Mouse (Mus musculus): Measurements from ENCODE around the gene Methig1.
"Not testable (repeated sequence)": the region's sequence is repeated elsewhere in the genome, so short reads cannot be mapped to it uniquely, and the experiment has no call there.

The Methig1 gene

DNA sequence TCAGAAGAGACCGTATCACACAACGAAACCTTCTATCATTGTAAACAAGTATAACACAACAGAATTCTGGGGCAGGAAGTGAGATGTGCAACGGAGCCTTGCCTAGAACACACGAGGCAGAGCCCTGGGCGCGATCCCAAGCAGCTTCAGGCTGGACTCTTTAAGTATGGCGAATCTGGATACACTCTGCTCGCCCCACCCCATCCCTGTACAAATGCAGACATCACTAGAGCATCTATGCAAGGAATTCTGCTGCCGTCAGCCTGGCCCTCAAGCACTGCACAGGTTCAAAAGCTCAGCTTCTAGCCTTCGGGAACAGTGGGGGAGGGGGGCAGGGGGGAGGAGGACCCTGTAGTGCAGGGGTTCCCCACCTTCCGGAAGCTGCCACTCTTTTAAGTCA lies 40.1 kb downstream of the Methig1 start:
- DNase-seq (ENCODE audit: low read depth, low spot score): no peak

DNA sequence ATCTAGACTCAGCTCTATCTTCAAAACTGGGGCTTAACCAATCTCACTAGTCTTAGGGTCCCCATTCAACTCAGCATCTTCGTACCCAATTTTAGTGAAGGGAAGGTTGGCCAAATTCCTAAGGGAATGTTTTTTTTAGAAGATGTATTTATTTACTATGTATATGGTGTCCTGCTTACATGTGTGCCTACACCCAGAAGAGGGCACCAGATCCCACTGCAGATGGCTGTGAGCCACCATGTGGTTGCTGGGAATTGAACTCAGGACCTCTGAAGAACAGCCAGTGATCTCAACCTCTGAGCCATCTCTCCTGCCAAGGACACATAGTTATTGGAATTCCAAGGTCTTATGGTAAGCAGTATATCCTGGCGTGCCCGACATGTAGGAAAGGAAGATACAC lies 42.6 kb downstream of the Methig1 start:
- DNase-seq (ENCODE audit: low read depth, low spot score): no peak

DNA sequence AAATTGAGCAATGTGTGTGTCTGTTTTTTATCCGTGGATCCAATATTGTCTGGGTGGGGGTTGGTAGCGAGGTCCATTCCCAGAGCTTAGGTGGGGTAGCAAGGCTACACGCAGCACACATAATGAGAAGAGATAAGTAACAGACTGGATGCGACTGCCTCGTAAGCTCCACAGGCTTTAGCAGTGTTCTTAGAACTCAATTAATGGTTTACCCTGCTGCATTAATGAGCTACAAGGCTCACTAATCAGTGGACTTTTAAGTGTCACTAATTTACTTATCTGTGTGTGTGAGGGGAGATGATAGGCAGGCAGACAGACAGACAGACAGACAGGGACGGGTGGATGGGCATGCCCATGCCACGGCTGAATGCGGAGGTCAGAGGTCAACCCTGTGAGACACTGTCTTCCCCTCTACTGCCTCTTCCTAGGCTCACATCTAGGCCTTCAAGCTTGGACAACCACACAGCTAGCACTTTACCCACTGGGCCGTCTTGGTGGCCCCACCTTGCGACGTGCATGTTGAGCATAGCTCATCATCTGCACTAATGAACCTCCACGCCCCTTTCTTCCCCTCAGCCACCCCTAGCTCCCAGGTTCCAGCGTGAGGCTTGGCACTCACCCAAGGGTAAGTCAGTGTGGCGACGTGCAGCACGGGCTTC lies 47.8 kb downstream of the Methig1 start:
- no peak for DNase-seq (ENCODE audit: low read depth, low spot score)

DNA sequence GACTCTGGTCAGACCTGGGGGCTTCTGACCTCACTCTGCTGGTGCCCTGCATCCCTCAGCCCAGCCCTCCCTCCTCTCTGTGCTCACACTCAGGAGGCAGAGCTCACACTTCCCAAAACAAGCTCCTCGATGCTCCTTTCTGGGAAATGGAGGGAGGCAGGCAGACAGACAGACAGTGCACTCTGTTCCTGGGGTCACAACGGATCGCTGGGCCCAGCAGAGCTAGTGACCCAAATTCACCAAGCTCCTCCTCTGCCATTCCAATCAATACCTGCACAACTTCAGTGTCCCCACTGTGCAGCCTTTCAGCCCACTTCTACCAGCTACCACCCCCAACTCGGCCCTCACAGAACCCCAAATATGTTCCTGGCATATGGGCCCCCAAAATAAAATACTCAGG lies 48.9 kb downstream of the Methig1 start:
- DNase-seq (ENCODE audit: low read depth, low spot score): no peak

DNA sequence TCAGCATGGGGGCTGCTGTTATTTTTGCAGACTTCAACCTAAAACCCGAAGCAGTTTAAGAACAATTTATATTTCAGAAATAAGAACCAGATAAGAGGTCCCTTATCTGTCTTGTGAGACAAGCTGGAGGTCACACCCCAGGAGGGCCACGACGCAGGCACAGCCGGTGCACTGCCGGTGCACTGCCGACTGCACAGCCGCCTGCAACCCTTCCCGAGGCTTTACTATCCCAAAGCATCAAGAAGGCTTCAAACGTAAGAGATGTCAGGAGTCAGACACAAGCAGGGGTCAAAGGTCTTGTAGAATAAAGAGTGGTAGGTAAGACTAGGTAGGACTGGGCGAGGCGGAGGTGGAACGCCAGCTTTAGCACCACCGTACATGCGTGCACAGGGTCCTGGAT lies 49.4 kb downstream of the Methig1 start:
- no peak for DNase-seq (ENCODE audit: low read depth, low spot score)

DNA sequence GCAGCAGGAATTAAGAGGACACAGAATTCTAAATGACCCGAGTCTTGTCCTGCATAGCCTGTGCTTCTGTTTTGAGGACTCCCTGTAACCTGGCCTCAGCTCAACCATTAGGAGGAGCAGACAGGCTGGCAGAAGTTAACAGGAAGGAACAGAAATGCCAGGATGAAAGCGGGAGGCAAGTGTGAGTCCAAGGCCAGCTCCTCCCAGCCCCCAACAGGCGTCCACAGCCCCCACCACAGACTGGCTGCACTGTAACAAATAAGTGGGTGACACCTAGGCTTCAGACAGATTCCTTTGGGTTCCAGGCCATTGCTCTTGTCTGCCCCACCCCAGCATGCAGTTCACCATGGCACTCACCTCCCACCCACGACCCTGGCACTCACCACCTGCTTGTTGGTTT lies 49.8 kb downstream of the Methig1 start:
- no peak for DNase-seq (ENCODE audit: low read depth, low spot score)

DNA sequence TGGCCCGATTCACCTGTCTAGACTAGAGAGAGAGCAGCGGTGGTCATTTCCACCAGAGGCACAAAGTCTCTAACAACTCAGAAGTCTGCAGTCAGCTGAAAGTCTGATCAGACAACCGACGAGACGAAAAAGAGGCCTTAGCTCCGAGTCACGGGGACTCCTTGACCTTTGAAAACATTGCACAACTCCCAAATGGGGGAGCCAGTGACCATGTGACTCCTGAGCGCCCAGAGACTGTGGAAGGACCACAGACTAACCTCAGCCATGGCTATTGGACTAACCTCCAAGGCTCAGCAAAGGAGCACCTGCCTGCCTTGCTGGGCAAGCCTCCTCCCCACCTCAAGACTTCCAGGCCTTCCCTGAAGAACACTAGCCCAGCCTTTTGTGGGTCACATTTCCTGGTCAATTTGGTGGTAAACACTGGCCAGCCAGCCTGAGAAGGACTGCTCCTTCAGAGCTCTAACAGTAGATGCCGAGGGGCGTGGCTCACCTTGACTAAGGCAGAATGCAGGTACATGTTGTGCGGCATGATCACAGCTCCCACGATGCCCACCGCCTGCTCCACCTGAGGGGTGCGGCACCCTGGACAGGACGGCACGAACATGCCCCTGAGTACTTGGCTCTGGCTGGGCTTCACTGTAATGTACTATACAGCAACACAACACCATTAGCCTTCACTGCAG lies 50.5 kb downstream of the Methig1 start:
- DNase-seq (ENCODE audit: low read depth, low spot score): no peak

DNA sequence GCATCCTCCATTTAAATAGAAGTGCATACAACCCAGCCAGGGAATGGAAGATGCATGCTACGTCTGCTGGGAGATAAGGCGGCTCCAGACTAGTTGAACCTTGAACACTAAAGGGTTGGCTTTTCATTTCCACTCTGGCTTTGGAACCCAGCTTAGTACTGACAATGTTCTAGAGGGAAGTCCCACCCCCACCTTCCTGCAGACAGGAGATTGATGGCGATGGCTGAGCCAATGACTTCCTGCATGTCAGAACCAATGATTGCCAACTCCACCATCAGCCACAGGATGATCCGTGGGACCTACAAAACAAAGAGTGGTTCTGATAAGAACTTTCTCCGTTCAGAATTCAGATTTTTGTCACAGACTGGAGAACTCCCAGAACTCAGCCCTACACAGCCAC lies 53.1 kb downstream of the Methig1 start:
- no peak for DNase-seq (ENCODE audit: low read depth, low spot score)

DNA sequence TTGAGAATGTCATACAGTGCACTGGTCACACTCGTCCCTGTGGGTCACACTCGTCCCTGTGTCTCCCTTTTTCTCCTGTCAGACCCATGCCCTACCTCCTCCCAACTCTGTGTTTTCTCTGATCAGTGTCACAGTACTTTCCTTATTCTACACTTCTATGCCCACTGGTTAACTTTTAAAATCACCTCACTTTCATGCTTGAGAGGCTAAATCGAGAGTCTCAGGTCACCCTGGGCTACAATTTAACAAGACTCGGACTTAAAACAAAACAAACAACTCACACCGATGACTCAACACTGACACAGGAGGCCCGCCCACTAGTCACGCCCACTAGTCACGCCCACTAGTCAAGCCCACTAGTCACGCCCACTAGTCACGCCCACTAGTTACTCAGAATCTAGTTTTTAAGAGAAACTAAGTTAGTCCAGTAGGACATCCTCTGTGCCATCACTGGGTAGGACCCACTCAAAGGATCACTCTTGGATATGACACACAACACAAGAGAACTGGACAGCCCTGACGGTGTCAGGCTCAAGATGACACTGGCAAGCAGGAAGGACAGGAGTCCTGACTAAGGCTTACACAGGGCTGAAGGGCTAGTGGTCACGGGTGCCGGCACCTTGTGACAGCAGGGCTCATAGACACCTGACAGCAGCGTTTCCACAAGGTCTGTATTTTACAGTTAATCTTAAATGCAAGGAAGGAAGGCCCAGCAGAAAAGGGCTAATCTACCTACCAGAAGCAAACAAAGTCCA lies 58.1 kb downstream of the Methig1 start:
- DNase-seq (ENCODE audit: low read depth, low spot score): no peak

DNA sequence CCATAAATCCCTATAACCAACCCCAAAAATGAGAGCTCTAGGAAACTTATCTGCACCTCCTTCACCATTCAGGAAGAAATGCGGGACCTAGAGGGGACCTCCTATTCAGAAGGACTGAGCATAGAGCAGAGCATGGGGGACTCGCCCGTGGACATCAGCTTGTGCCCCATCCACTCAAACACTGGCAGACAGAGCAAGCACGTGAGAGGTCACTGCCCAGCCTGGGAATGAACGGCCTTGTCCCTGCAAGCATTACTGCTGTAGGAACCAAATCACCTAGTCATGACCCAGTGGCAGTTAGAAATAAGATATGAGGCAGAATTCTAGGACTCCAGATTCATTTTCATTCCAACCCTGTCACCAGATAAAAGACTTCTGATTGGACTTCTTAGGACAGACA lies 58.8 kb downstream of the Methig1 start:
- DNase-seq (ENCODE audit: low read depth, low spot score): no peak

DNA sequence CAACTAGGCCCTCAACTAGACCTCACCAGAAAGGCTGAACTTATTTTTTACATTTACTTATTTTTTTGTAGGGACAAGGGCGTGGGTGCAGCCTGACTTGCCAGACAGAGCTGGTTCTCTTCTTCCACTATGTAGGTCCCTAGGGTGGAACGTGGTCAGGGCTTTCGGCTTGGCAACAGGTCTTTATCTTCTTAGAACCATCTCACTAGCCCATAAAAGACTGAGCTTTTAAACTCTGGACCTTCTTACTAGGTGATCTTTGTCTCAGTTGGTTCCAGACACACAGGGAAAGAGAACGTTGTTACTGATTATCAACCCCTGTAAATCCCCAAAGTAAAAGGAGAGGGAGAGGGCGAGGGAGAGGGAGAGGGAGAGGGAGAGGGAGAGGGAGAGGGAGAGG lies 60.4 kb downstream of the Methig1 start:
- DNase-seq (ENCODE audit: low read depth, low spot score): no peak

DNA sequence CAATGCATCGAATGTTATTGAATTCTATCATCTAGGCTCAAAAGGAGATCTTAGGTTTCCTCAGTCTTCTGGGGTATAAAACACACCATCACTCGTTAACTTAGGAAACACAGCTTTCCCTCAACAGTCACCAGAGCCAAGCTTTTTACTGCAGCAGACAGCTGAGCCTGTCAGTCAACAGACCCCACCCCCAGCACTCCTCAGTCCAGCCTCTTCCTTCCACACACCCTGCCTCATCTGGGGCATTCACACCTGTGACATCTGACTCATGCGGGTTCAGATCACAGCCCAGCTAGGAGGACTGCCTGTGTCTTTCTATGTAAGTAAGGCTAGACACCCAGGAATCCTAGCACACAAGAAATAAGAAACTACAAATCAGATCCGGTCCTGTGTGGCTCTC lies 61.1 kb downstream of the Methig1 start:
- DNase-seq (ENCODE audit: low read depth, low spot score): no peak

DNA sequence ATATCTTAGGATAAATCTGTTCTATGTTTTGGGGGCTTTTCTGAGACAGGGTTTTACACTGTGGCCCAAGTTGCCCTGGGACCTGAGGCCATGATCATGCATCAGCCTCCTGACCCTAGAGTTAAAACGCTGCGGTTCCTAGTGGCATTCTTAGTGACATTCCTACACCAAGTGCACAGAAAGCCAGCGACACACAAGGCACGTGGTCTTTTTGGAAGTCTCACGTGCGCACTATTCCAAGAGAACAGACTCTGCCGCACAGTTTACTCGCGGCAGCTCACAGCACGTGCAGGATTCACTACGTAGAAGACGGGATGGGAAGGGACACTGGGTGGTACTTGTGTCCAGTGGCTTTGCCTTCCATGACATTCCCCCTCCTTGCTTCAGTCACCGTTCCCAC lies 62.0 kb downstream of the Methig1 start:
- no peak for DNase-seq (ENCODE audit: low read depth, low spot score)

DNA sequence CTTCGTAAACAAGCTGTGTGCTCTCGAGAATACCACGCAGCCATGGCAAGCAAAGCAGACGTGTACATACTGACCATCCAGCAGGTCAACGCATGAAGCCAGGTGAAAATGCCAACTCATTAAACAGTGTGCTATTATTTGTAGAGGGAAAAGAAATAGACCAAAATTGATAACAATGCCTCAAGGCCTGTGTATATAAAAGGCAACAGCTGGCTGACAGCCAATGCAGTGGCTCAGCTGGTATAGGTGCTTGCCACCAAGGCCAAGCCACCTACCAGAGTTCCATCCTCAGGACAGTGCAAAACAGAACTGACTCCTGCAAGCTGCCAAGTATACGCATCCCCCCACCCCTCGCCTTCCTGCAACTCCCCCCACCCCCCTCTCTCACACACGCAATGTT lies 62.7 kb downstream of the Methig1 start:
- DNase-seq (ENCODE audit: low read depth, low spot score): no peak

DNA sequence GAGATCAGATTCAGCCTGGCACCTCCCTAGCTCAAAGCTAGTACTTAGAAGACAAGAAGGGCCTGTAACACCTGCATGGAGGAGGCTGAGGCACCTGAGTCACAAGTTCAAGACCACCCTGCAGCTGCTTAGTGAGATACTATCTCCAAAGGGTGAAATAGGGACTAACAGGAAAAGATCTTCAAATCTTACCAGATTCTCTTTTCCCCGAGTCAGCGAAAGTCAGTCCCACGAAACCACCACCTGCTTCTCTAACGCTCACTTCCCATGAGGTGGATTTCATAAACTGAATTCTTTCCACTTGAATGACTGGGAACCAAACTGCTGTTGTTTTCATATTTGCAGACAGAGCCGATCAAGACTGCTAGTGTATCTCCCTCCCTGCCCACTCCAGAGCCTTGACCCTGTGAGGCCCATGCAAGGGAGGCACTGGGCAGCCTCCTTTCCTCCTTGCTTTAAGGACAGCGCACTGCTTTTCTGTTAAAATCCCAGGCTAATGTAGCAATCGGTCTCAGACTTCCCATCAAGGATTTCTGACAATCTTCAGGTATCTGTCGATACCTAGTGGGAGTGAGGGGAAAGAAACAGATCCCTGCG lies 65.0 kb downstream of the Methig1 start:
- DNase-seq (ENCODE audit: low read depth, low spot score): no peak

DNA sequence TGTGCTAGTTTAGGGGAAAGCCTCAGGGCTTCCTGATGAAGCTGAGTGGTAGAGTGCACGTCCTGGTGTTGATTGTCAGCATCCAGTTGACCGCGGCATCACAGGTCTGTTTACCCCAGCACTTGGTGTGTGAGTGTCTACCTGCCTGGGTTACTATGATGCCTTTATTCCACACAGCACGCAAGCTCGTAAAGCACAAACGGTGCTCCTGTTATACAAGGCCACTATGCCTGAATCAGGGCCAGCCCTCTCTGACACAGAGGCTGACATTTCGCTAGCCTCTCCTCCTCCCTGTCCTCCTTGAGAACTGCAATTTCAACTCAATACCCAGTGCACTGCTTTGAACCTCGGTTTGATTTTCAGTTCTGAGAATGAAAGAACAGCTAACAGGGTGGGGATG lies 66.4 kb downstream of the Methig1 start:
- no peak for DNase-seq (ENCODE audit: low read depth, low spot score)

DNA sequence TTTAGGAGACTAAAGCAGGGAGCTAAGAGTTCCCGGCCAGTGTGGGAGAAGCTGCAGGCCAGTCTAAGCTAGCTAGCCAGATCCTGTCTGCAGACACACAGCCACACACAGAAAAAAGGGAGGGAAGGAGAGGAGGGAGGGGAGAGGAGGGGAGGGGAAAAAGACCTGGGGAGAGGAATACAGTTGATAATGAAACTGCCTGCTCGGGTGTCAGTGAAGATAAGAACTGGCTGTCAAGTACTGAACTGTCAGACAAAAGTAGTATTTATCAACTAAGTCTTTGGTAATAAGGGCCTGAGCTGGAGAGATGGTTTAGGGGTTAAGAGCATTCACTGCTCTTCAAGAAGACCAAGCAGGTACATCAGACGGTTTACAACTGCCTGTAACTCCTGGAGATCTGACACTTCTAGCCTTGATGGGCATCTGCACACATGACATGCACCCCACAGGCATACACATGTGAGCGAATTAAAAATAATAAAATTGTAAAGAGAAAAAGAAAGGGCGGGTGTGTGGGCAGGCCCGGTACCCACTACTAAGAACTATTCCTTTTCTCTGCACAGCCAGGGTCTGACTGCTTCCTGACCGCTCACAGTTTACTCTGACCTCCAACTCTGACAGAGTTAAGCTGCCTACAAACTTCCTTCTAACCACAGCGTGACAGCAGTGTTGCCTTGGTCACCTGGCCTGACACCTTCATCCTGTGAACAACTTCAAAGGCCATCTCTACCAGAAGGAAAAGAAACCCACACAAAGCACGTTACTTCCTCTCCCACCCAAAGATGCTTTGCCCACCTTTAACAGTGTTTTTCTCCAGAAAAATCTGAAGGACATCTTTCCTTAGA lies 67.2 kb downstream of the Methig1 start:
- no peak for DNase-seq (ENCODE audit: low read depth, low spot score)

DNA sequence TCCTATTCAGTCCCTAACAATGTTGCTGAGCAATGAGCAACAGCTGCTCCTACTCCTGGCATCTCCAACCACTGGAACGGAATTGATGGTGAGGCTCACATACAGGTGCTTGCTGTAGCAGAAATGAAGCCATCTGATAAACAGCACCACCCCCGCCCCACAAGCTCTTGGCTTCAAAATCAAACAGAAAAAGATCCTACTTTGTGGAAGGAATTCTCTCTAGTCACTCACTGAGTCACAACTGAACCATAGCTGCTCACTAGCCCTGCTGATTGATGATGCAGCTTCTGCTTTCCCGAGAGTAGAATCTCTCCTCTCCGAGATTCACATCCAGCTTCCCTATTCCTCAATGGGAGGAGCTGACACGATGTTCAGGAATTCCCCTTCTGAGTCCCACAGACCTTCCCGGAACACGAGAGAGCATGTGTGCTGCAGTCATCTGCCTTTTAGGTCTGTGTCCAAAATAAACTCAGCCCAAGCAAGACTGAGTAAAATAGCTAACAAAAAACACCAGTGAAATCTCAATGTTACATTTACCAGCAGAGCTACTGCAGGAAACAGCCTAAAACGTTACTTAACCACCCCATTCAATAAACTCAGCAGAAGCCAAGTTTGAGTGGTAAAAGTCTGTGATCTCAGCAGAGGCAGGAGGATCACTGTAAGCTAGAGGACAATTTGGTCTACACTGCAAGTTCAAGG lies 68.3 kb downstream of the Methig1 start:
- no peak for DNase-seq (ENCODE audit: low read depth, low spot score)

DNA sequence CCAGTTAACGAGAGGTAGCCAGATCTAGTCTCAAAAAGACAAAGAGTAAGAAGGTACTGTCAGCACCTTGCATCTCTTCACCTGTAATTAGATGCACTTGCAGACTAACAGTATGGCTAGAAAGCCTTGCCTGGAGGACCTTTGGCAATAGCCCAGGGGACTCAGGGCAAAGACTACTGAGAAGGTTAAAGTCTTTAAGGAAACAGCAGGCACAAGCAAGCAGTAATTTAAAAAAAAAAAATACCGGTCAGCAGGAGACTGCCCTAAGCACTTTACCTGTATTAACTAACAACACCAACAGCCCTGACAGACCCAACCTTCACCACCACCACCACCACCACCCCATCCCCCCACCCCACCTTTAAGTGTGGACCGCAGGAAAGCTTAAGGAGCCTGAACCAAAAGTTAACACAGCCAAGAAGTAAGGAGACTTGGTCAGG lies 68.8 kb downstream of the Methig1 start, which contains the start of gene Gm5475:
Gm5475 (plus strand) TSS at position 390 of the 440 bp plus-strand sequence.
- DNase-seq (ENCODE audit: low read depth, low spot score): not testable (repeated sequence)

DNA sequence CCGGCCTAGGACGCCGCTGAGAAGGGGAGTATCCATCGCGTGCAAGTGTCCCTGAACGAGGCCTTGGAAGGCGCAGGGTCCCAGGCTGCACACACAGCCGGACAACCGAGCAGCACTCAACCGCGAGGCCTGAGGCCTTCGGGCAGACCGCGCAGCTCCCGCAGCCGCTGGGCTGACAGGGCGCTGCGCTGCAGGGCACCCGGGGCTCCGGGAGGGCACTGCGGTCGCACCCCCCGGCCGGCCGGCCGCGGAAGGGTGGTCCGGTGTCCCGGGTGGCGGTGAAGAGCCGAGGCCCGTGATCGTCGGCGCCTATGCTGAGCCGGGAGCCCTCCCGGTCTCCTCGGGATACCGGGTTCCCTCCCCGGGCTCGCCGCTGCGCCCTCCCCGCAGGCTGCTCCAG lies 69.5 kb downstream of the Methig1 start:
- DNase-seq (ENCODE audit: low read depth, low spot score): no peak
